Mouse (Mus musculus) left cerebral cortex, adult 18-20 months (tissue): Measurements from ENCODE around the gene Scgb2b27. TPM values are rescaled to one million over a fixed set of nuclear protein-coding genes. Genes with fewer than 3 reads are reported as not detected.
A peak's percentile ranks its signal among the peaks of the same experiment; 100 is the strongest.
"Not testable (repeated sequence)": the region's sequence is repeated elsewhere in the genome, so short reads cannot be mapped to it uniquely, and the experiment has no call there.

Source experiments
- DNase-seq, 2 experiments: peaks; one replicate each; pipeline ENCODE4 v3.0.0; 2021 to 2022; ENCODE audit warnings: low spot score in 2 of 2, mixed read lengths in 1 of 2
- long read RNA-seq, 2 experiments: library from polyadenylated mRNA; stranded (forward); transcript quantifications; one replicate each; pipeline ENCODE4 v2.0.0; 2021
- total RNA-seq, 2 experiments: library from RNA; stranded (reverse); gene quantifications; 2 replicates each; pipeline ENCODE4 v1.2.3; 2021

Scgb2b27 gene
- total RNA-seq, result not detected
- long read RNA-seq, experiment 1, result 0 reads
- long read RNA-seq, experiment 2, result 0 reads

DNA sequence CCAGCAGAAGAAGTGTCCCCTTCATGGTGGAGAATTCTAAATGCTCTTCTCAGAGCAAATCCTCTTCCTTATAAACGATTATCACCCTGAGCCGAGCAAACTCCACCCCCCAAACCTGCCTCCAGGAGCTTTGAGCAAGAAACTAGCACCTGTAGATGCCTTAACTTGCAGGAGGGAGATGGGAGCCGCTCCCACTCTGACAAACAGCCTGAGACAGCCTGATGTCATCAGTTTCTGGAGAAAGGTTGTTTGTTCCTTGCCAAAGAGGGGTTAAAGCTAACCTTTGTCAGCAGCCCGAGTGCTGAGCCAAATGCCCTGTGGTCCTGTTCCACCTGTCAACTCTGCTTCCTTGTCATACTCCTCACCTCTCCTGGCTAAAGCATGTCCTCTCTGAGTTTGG is at the start of gene Scgb2b27:
Scgb2b27 (minus strand) TSS at position 101 of the 400 bp plus-strand sequence.
- no peak for DNase-seq

DNA sequence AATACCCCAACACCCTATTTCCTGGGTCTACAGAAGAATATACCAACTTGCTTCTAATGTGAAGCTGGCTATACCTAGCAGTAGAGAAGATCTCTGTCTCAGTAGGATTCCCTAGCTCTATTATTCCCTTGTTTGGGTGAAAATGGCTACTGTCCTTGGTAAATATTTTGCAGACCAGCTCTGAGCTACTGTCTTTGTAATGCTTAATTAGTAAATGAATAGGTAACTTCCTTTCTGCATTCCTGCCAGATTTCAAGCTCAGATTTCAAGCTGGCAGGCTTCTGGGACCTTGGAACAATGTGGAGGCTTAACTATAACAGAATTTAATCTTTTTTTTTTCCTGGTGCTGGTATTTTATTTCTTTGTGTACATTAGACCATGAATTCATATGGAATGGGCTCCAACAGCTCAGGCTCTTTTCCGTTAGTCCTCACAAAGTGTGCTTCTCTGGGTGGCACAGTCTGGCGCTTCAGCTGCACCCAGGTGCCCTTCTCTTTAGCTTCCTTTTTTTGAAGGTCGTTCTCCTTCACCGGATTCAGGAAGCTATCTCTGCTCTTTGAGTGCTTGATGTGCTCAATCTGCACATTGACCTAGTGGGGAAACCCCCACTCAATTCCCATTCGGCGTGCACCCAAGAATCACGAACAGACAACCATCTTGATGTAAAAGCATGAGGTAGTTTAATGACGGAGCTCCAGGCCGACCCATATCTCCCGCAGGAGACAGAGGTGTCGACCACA is 22.5 kb upstream of the Scgb2b27 start:
- not testable (repeated sequence) for DNase-seq

DNA sequence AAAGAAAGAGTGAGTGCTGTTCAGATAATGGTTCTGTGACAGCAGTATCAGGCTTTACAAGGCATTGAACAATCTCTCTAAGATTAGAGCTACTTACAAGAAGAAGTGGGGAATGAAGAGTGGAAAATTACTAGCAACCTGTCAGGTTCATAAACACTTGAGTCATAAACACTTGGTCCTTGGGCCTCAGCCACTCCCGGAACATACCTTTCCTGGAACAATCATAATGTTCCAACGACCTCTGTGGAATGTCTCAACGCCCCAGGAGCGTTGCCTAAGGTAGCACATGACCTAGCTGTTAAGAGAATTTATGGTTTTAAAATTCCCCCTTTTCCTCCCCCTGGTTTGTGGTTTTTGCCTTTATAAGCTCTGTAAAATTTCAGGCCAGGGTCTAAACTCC is 20.8 kb upstream of the Scgb2b27 start:
- DNase-seq, result not testable (repeated sequence)

DNA sequence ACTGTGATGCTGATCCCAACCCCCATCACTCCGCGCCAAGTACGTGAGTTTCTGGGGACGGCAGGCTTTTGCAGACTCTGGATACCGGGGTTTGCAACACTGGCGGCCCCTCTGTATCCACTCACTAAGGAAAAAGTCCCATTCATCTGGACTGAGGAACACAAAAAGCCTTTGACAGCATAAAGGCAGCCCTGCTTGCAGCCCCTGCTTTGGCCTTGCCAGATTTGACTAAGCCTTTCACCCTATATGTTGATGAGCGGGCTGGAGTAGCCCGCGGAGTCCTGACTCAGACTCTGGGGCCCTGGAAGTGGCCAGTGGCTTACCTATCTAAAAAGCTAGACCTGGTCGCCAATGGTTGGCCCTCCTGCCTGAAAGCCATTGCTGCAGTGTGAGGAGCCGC is 16.3 kb upstream of the Scgb2b27 start:
- DNase-seq, result no peak

DNA sequence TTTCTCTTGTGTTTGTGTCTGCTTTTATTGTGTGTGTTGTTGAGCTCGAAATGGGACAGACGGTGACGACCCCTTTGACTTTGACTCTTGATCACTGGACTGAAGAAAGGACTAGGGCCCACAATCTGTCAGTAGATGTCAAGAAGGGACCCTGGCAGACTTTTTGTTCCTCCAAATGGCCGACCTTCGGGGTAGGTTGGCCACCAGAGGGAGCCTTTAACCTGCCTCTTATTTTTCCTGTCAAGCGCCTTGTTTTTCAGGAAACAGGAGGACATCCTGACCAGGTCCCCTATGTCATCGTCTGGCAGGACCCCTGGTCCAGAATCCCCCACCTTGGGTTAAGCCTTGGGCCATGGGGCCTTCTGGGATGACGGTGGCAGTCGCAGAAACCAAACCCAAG is 13.5 kb upstream of the Scgb2b27 start:
- not testable (repeated sequence) for DNase-seq

DNA sequence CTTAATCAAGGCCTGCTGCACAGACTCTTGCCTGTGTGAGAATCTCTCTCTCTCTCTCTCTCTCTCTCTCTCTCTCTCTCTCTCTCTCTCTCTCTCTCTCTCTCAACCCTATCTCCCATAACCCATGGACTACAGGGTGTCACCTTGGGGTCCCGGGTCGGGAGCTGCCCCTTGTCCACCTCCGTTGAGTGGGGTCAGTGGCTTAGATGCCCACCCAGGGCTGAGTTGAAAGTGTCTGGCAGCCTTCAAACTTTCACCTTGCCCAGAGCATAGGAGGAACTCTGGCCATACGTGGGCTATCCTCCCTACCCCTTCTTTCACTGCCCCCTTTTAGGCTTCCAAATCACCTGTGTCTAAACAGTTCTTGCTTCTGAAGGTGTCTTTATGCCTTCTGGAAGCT is 11.9 kb upstream of the Scgb2b27 start:
- no peak for DNase-seq

DNA sequence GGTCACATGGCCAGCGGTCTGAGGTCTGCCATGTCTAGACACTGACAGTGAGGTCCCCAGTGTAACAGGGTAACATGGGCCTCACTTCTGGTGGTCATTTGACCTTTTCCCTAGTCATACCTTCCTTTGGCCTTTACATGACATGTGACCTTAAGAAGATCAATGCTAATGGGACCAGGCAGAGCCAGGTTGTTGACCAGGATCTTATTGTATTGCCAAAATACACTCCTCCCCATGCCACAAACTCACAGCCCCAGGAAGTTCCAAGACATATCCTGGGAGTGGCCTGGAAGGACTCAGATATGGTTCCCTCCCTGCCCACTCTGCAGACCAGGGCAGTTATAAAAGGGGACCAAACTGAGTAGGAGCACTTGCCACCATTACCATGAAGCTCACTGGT is 7.4 kb upstream of the Scgb2b27 start, which contains the start of gene Scgb1b27:
Scgb1b27 (plus strand) TSS at position 301 of the 400 bp plus-strand sequence.
- DNase-seq, result not testable (repeated sequence)

DNA sequence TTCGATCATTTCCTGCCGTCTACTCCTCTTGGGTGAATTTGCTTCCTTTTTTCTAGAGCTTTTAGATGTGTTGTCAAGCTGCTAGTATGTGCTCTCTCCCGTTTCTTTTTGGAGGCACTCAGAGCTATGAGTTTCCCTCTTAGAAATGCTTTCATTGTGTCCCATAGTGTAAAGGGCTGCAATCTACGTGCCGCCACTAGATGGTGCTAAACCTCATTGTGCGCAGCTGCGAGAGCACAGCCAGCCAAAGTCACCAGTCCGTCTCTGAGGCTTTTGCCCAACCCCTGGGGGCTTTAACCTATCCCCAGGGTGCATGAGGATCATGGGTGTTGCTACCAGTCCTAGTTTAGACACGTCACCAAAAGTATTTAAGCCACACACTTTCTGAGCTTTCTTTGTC is 31.5 kb downstream of the Scgb2b27 start:
- DNase-seq, result peak in 1 of 2 experiments; percentile 45

Other genes with a start within 250 kb of the Scgb2b27 start
- gene Scgb2b26, start 68.9 kb downstream of the Scgb2b27 start, total RNA-seq, result not detected
- not detected for gene Scgb1b27, start 7.5 kb upstream of the Scgb2b27 start, total RNA-seq
- not detected for gene Scgb1b30, start 81.5 kb upstream of the Scgb2b27 start, total RNA-seq
- gene Wtip, start 119.3 kb upstream of the Scgb2b27 start, total RNA-seq, result 10 to 100 TPM in 1 of 2 experiments, 1 to 10 TPM in 1; 9.7 to 11.3 TPM
- gene Uba2, start 155.7 kb upstream of the Scgb2b27 start, total RNA-seq, result 10 to 100 TPM; 82.9 to 92.9 TPM
- 10 to 100 TPM; 20.6 to 24.0 TPM for gene Pdcd2l, start 182.7 kb upstream of the Scgb2b27 start, total RNA-seq
- gene Gpi1, start 216.4 kb upstream of the Scgb2b27 start, total RNA-seq, result 100 to 1,000 TPM; 662 to 699 TPM
- gene Gm6096, start 237.1 kb upstream of the Scgb2b27 start, total RNA-seq, result not detected